Mouse (Mus musculus) spleen, postnatal 36 days (tissue): ENCODE measurements around the gene Sdk2.

Experiments
- DNase-seq, 2 experiments: peaks; one replicate each; pipeline ENCODE4 v3.0.0; 2022; ENCODE audit warnings: low spot score in 2 of 2, mixed read lengths in 1 of 2

Gene Sdk2

GRCm38 (mm10) chr11:114066951-114067762, at the start of gene Sdk2:
Sdk2 (minus strand) TSS chr11:114067046.
- no peak for DNase-seq

DNA sequence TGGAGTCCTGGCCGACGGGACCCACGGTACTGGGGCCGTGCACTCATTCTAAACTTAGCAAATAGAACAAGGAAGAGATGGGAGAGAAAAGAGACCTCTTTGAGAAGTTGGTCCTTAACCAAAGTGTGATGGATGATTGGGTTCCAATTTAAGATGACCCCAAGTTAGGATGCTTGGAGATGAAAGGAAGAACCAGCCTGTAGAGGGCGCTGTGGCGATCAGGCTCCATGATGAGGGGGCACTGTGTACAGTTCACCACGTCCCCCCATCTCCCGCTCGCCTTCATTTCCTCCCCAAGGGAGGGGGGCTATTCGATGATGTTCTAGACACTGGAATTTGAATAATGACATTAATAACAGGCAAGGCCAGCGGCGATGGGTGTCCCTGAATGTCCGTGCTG, 48.2 kb upstream of the Sdk2 start:
- DNase-seq = no peak

GRCm38 (mm10) chr11:114114674-114115073, 47.8 kb upstream of the Sdk2 start:
- DNase-seq = no peak

DNA sequence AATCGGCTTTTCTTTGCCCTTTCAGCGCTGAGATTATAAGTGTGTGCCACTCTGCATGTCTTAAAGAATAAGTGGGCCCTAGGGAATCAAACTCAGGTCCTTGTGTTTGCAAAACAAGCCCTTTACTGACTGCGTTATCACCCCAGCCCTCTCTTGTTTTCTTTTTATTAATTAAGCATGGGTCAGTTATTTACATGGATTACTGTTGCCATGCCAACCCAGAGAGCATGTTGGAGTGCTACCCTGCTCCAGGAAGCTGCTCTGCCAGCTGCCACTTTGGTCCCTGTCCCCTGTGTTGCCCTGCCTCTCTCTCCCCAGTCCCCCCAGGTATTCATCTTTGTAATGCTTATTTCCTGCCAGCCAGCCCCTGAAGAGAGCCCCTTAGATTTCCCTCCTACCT, 44.0 kb upstream of the Sdk2 start:
- no peak for DNase-seq

DNA sequence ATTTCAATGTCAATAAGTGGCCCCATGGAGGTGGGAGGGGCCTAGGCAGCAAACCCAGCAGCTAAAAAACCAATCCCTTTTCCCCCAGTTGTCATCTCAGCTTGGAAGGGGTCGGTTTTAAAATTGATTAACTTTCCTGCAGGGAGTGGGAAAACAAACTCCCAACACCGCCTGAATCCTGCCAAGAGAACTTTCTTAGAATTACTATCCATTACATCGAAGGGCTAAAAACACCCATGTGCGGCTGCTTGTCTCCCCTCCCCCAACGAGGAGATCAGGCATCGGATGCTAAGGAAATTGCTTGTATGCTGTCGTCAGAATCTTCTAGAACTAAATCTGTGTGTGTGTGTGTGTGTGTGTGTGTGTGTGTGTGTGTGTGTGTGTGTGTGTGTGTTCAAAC, 26.8 kb upstream of the Sdk2 start:
- DNase-seq = no peak

- no peak for DNase-seq
Measured at GRCm38 (mm10) chr11:114093175-114093574, 26.3 kb upstream of the Sdk2 start.

GRCm38 (mm10) chr11:114080606-114081005, 13.8 kb upstream of the Sdk2 start:
- DNase-seq = no peak

GRCm38 (mm10) chr11:114072644-114073043, 5.8 kb upstream of the Sdk2 start:
- no peak for DNase-seq

DNA sequence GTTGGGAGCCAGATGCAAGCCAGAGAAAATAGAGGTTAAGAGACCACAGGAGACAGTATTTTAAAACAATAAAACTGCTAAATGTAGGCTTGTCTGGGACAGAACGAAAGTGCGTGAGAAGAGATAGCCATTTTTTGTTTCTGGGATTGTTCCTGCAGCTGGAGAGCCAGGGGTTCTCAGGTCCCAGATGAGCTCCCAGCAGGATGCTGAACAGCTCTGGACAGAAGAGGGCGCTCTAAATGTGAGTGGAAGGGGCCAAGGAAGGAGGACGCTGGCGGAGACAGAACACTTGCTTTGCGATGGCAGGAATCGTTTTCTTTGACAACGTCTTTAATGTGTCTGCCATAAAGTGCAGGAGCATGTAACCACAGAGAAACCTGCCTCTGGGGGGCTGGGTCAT, 5.2 kb upstream of the Sdk2 start:
- DNase-seq = peak; percentile 10 to 20

DNA sequence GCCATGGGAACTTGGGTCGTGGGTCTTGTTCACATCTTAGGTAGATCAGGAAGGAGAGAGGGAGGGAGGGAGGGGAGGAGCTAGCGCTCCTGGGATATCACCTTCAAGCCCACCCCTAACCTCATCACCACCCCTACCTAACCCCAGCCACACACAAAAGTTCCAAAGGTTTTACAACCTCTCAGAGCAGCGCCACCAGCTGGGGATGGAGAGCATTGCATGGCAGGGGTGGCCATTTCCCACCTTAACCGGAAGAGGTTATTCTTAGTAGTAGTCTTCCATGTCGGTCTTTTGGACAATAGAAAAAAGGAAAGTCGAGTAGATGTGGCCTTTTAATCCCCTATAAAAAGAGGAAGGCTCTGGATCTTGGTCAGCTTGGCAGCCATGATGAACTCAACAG, 4.0 kb upstream of the Sdk2 start:
- no peak for DNase-seq

DNA sequence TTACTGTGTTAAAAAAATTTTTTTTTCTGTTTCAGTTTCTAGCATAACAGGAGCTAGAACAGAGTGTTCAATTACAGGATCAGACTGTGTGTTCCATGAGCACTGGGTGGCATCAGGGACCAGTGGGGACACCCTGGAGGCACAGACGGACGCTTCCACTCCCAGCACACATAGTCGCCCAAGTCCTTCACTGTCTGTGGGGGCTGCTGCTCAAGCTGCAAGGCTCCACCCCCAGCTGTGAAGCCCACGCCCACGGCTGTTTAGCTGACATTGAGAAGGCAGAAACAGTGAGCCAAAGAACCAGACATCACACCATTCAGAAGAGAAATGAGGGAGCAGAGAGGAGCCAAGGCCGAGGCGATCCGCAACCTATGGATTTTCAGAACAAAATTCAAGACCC, 3.3 kb upstream of the Sdk2 start:
- no peak for DNase-seq

DNA sequence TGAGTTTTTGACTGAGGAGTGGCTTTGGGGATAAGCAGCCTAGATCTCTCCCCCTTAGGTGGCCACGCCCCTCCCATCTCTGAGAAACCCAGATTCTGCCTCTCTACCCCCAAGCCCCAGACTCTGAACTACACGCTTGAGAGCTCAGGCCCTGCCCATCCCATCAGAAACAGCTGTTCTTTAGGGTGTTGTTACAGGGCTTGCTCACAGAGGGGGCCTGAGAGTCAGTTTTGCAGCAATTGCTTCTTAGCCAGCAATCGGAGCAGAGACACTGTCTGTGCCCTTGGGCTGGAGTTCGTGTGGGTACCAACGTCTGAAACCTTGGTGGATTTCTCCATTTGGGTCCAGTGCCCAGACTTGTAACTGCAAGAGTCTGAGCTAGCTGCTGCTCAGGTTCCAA, 1.5 kb upstream of the Sdk2 start:
- DNase-seq = peak; percentile 18 to 19

DNA sequence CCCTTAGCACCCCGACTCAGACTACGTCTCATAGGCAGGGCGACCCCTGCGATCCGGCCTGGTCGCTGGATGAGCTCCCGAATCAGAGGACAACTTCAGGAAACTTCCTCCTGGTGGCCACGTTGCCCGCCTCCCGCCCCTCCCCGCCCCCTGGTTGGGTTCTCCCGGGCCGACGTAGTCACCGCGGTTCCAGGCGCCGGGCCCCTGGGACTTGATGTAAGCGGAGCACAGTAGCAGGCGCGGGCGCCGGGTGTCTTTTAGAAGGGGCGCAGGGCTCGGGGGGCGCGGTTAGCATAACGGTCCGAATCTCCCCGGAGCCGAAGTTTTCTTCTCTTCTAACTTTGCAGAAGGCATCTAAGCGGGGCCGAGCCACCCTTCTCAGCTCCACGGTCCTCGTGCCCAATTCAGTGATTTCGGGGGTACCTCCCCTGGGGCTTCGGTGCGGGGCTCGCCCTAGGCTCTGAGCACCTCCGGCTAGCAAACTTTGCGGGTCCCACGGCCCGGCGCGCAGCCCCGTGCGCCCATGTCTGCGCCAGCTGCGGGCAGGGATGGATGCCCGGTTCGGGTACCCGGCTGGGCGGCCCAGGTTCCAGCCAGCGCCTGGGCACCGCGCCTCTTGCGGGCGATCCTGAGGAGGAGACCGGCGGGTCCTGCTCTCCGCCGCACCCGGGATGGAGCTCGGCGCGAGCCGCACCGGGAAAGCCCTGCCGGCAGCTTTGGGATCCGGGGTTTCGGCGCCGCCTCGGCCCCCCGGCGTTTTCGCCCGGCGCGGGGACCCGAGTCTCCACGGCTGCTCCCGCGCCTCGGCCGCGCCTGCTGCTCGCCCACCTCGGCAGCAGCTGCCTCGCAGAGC, 522 bp downstream of the Sdk2 start:
- no peak for DNase-seq

DNA sequence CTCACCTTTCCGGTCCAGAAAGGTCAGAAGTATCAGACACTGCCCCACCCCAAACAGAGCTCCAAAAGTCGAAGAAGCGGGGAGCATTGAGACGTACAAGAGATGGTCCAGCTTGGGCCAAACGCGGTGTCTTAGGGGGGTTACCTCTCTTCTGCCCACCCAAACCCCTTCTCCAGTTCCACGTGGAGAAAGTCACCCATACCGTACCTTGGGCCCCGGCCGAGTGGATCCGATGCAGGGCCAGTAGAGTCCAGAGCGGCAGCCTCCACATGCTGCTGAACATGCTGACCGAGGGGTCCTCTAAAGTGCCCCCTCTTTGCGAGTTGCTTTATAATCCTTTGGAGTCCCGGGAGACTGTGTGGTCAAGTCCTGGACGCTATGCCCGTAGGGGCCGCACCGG, 1.2 kb downstream of the Sdk2 start:
- DNase-seq = no peak

GRCm38 (mm10) chr11:114064871-114065388, 1.9 kb downstream of the Sdk2 start:
- DNase-seq = no peak

GRCm38 (mm10) chr11:114061946-114062345, 4.9 kb downstream of the Sdk2 start:
- no peak for DNase-seq

GRCm38 (mm10) chr11:114061265-114061664, 5.6 kb downstream of the Sdk2 start:
- no peak for DNase-seq

GRCm38 (mm10) chr11:114056351-114056750, 10.5 kb downstream of the Sdk2 start:
- no peak for DNase-seq

- DNase-seq = no peak
Measured at GRCm38 (mm10) chr11:114054581-114055315, 12.1 kb downstream of the Sdk2 start.

GRCm38 (mm10) chr11:114051361-114051760, 15.5 kb downstream of the Sdk2 start:
- no peak for DNase-seq

GRCm38 (mm10) chr11:114050511-114050910, 16.3 kb downstream of the Sdk2 start:
- DNase-seq = no peak

- DNase-seq = no peak
Measured at GRCm38 (mm10) chr11:114047887-114048331, 18.9 kb downstream of the Sdk2 start.
